Mouse (Mus musculus) mesoderm, embryonic 11.5 days (tissue): ENCODE measurements around the gene Uck1.

ENCODE experiments used
- DNase-seq: peaks from one replicate; pipeline ENCODE4 v3.0.0-alpha.2; 2012; ENCODE audit warnings: low read depth, low spot score

Uck1 gene

DNA sequence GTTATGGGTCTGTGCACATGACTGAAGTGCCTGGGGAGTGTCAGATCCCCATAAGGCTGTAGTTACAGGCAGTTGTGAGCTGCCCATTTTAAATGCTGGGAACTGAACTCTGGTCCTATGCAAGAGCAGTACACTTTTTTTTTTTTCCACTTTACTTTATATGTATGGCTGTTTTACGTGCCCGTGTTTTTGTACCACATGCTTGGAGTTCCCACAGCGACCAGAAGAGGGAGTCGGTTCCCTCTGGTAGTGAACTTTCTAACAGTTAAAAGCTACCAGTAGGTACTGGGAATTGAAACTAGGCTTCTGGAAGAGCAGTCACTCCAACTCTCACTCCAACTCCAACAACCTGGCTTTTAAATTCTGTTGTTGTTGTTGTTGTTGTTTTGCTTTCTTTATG is 676 bp upstream of the Uck1 start:
- DNase-seq, result peak; percentile 54

DNA sequence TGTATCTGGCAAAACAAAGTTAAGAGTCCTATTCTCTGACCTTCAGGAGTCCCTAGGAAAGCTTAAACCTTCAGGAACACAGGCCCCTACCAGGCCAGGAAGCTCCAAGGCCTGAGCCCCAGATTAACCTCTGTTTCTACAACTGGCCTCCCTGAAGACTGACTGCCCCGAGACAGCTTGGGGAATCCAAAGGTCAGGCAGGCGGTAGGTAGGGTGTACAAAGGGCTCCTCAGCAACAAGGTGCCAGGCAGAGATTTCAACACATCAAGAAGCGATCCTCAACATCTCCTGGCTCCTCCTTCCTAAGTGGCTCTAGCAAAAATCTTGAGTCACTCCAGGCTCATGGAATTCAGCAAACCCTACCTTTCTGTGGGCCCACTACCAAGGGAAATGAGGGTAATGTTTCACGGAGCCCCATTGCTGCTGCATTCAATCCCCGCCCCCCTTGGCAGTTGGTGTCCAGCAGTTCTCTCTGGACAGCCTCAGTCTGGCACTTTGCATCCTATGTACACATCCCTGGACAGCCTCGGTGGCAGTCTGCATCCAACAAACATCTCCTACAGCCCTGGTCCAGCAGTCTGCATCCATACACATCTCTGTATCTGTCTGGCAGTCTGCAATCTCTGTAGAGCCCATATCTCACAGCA is 949 bp downstream of the Uck1 start:
- no peak for DNase-seq

DNA sequence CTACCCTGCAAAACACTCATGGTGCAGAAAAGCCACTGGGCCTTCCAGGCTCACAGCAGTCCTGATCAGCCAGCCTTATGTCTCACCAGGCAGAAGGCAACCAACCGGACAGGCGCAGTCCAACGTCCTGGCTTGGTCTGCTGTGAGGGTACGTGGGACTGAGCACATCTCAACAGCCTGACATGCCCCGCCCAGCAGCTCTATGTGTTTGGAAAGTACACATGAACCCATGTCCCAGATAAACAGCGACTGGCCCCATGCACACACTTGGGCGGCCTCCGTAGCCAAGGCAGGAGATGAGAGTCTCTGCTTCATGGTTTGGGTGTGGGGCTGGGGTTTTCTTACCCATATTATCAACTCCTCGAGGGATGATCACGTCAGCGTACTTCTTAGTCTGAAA is 3.7 kb downstream of the Uck1 start:
- no peak for DNase-seq

- no peak for DNase-seq
Measured at GRCm38 (mm10) chr2:32254563-32254962, 5.4 kb downstream of the Uck1 start.

DNA sequence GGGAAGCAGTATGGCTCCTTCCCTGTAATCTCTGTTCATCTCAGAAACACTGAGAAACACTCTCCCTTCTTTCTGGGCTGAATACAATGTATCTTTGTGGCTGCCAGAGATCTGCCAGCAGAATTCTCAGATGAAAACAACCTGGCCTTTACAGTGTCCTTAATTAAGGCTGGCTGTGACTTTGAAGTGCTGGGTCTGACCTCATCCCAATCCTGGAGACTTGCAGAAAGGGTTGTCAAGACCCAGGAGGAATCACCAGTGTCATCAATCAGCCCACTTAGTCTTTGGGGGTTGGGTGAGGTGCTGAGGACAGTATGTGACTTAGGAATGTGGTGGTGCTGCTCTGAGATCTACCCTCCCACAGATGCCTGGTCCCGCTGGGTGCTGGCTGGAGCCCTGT is 6.6 kb downstream of the Uck1 start:
- DNase-seq, result no peak

DNA sequence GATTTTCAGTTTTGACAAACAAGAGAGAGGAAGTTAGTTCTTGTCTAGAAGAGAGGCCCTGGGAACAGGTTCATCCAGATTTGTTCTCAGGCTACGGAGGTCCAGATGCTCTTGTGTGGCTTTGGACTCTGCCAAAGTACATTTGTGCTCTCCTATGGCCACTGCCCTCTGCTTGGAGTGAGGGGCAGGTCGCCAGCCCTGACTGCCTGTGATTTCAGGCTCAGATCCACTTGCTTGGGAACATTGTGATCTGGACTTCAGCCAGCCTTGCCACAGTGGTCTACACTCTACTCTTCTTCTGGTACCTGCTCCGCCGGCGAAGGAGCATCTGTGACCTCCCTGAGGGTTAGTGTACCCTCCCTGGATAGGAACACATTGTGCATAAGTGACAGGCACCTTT is 7.3 kb downstream of the Uck1 start:
- no peak for DNase-seq

DNA sequence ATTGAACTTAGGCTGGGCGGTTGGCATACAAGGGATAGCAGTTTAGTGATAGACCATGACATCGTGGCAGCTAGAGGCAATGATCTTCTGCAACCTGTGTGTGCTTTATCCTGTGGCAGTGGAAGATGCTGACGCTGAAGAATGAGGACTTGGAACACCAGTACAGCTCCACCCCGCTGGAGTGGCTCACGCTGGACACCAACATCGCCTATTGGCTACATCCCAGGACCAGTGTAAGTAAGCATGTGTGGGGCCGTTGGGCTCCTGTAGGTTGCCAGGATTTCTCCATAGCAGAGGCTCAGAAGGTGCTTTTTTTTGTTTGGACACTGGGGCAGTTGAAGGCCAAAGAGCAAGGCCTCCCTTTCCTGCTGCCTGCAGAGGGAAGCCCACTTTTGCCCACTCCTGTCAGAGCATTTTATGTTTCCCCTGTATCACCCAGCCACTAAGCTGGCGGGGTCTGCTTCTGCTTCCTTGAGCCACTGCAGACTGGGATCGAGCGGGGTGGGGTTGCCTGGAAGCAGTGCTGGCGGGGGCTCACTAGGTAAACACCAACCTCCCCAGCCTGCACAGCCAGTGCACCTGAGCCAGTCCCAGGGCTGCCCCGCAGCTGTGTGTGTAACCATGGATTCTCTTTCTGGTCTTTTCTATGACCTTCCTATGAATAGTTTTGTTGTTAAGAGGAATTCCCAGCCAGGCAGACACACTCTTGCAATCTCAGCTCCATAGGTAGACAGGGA is 8.0 kb downstream of the Uck1 start:
- no peak for DNase-seq

GRCm38 (mm10) chr2:32248377-32249361 is 11.3 kb downstream of the Uck1 start:
- DNase-seq, result no peak

GRCm38 (mm10) chr2:32246741-32247140 is 13.2 kb downstream of the Uck1 start:
- no peak for DNase-seq

DNA sequence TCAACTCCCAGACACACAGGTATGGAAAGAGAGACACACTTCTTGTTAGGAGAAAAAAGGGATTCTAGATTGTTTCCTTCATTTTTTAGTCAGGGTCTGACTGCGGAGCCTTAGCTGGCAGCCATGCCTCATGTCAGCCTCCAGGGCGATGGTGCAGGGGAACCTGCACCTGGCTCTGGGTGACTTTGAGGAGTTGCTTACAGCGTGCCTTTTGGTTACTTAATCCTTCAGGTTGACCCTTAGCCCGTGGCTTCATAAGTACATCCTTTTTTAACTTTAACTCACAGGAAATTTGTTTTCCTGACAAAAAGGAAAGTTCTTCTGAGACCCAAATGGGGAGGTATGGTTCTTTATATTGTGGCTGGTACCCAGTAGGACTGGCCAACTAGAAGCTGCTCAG is 17.0 kb downstream of the Uck1 start:
- no peak for DNase-seq

DNA sequence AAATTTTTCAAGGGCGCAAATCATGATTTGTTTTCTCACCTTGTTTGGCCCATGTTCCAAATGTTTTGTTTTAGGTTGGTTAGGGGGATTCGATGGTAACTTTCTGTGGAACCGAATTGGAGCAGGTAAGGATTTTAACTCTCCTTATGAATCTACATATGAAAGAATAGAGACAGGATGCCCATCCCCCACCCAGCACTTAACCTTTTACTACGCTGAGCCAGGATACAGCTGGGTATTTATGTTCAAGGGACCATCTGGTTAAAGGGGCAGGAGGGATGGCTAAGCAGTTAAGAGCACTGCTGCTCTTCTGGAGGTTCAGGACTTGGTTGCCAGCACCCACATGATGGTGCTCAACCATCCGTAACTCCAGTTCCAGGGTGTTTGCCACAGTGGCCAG is 19.4 kb downstream of the Uck1 start:
- no peak for DNase-seq

DNA sequence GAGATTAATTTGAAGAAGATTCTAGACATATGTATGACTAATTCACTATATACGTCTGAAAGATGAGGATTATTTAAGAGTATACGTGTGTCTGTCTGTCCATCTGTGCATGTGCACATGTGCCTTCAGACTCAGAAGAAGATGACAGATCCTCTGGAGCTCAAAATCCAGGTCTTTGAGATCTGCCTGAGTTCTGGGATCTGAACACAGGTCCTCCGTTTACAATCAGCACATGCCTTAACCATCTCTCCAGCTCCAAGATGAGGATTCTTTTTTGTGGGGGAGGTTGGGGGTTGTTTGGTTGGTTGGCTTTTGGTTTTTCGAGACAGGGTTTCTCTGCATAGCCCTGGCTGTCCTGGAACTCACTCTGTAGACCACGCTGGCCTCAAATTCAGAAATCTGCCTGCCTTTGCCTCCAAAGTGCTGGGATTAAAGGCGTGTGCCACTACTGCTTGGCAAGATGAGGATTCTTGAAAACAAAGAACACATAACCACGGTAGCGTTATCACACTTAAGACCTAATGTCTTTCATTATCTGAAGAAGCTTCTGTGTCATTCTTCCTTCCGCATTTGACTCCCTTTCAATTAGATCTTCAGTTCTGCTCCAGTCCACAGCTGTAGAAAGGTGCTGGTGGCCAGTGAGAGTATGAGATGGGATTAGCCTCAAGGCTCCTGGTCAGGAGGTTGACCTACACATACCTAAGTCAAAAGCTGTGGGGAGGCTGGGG is 21.1 kb downstream of the Uck1 start:
- no peak for DNase-seq

- no peak for DNase-seq
Measured at GRCm38 (mm10) chr2:32237571-32237970, 22.4 kb downstream of the Uck1 start.

- DNase-seq, result peak; percentile 72
Measured at GRCm38 (mm10) chr2:32236760-32237487, 23.0 kb downstream of the Uck1 start.

DNA sequence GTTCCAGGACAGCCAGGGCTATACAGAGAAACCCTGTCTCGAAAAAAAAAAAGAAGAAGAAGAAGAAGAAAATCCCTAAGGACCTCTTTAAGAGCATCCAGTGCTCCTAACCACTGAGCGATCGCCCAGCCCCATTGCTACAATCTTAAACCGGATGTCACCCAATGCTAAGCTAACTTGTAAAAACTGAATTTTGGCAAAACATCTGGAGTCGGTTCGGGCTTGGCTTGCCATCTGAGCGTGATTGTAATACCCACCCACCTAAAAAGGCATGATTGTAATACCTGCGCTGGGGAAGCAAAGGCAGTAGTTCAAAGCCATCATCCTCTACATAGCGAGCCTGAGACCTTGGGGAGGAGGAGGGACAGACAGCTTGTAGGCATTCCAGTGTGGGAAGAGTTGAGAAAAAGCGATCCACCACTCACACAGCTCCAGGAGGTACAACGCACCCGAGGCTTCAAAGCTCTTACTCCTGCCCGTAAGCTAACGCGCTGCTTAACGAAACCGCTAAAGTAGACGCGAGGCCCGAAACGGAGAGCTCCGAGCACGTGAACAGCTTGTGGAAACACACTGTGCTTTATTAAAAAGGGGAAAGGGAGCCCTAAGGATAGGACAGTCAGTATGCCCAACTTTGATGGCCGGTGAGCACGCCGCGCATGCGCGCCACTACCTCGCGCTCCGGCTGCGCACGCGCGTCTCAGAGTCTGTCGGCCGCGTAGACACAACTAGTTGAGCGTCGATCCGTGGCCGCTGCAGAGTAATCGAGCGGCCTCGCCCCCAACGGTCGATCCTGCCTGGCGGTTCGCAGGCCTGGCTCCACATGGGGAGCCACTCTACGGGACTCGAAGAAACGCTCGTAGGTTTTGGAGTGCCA is 23.8 kb downstream of the Uck1 start, which contains the start of gene Pomt1:
TSS of gene Pomt1 (plus strand) at position 705 of the 874 bp plus-strand sequence.
- peak; percentile 98 for DNase-seq

DNA sequence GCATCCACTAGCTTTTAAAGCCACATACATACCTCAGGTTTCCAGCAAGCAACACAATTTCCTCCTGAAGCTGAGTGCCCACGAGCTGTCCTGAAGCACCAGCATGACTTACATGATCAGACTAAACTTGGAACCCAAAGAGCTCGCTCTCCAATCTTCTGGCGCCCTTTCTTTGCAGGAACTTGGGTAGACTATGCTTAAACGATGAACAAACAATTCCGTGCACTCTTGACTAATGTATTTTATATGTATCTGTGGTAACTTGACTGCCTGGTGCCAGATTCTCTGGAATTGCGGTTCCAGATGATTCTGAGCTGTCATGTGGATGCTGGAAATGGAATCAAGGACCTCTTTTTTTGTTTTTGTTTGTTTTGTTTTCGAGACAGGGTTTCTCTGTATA is 24.5 kb downstream of the Uck1 start:
- DNase-seq, result no peak

DNA sequence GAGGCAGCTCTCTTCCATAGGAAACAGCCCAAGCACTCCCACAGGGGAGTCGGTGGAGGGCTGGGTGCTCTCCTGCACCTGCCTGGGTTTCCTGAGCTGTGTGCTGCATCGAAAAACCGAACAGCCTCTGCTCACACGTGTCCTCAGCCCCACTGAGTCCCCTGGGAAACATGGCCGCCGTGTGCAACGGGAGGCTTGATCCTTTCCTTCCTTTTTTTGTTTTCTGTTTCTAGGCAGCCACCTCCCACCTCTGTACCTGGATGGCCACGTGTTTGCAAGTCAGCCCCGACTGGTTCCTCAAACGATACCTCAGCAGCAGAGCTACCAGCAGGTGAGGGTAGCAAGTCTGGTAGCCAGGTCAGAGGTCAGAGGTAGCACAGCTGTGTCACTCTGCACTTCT is 37.9 kb downstream of the Uck1 start:
- DNase-seq, result no peak

DNA sequence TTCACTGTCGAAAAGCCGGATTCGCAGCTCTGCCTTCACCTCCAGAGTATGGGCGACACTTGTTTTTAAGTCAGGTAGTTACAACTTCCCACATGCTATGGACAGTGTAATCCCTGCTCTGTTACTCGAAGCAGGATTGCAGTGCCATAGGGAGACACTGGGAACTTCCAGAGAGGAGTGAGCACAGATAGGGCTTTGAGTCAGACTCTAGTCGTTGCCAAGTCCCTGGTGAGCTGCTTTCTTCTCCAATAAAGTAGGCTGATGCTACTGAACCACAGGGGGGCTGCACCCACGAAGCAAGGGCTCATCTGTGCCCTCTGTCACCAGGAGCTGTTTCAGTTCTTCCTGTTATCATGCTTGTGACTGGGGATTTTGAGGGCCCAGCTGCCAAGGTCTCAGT is 38.4 kb downstream of the Uck1 start:
- DNase-seq, result no peak

DNA sequence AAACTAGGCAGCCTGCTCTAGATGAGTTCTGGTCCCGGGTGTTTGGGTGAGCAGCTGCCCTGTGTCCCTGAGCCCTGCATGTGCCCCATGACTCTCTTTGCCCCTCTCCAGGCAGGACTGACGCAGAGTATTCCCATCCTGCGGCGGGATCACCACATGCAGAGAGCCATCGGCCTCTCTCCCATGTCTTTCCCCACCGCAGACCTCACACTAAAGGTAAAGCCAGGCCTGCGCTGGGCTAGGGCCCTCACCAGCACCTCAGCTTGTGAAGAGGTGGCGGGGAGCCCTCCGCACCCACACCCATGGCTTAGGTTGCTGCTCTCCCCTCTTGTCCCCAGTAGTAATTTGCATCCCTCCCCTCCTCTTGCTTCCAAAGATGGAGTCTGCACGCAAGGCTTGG is 39.0 kb downstream of the Uck1 start:
- DNase-seq, result no peak

DNA sequence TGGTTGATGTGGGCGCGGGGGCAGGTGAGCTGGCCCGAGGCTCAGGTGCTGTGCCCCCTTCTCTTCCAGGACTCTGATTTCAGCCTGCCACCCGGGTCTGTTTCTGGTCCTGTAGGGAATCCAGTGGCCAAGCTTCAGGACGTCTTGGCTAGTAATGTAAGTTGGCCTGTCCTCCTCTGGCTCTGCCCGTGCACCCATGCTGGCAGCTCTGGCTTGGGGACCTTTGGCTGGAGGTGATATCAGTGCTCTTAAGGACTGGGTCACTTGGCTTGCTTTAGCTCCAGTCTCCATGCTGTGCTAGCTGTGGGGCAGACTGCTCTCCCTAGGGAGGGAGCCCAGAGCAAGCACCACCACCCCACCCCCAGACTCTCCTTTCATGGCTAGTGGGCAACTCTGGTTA is 39.9 kb downstream of the Uck1 start:
- no peak for DNase-seq
